Mouse (Mus musculus) lung, embryonic 15.5 days (tissue): ENCODE data around the gene Camk1. TPM values are rescaled to one million over a fixed set of nuclear protein-coding genes. Genes with fewer than 3 reads are reported as not detected.

Experiments
- ATAC-seq: fragments of 200-750 bp; cut with Nextera tagmentation; 2 replicates; pipeline ENCODE4 v1.8.0; 2017; ENCODE audit warnings: moderate number of reproducible peaks, borderline replicate concordance; ENCODE audit not compliant: low FRiP score, low TSS enrichment; ENCODE audit errors: extremely low read depth
- H3K27ac ChIP-seq: fragments of 300-500 bp; sonication (generic); 2 replicates; pipeline ENCODE4 v1.5.1; 2015; ENCODE audit warnings: moderate library complexity, mild to moderate bottlenecking, inconsistent platforms
- H3K27me3 ChIP-seq: fragments of 300-500 bp; sonication (generic); 2 replicates; pipeline ENCODE4 v1.6.1; 2015; ENCODE audit warnings: inconsistent platforms
- H3K36me3 ChIP-seq: fragments of 300-500 bp; sonication (generic); 2 replicates; pipeline ENCODE4 v1.6.1; 2015; ENCODE audit warnings: inconsistent platforms
- H3K4me1 ChIP-seq: fragments of 300-500 bp; sonication (generic); 2 replicates; pipeline ENCODE4 v1.6.1; 2015; ENCODE audit warnings: inconsistent platforms
- H3K4me2 ChIP-seq: fragments of 300-500 bp; sonication (generic); 2 replicates; pipeline ENCODE4 v1.6.1; 2015; ENCODE audit warnings: inconsistent platforms, mild to moderate bottlenecking, moderate library complexity
- H3K4me3 ChIP-seq: fragments of 300-500 bp; sonication (generic); 2 replicates; pipeline ENCODE4 v1.5.1; 2015; ENCODE audit warnings: mild to moderate bottlenecking, inconsistent platforms
- H3K9ac ChIP-seq: fragments of 300-500 bp; sonication (generic); 2 replicates; pipeline ENCODE4 v1.6.1; 2015; ENCODE audit warnings: inconsistent platforms
- H3K9me3 ChIP-seq: fragments of 300-500 bp; sonication (generic); 2 replicates; pipeline ENCODE4 v1.6.1; 2016; ENCODE audit warnings: inconsistent platforms
- WGBS: fragments of 180-500 bp; shearing (Covaris S2); methylation state at CpG from one replicate; pipeline ENCODE4 v1.1.7; 2015; 5-methylcytosine and 5-hydroxymethylcytosine counted together
- polyA plus RNA-seq: library from polyadenylated mRNA; unstranded; fragments of >200 nt; fragmentation: Nextera tagmentation; extraction: Ambion mirVana; gene quantifications from 2 replicates; pipeline ENCODE4 v1.2.1, GENCODE M21; 2015

The Camk1 gene
- polyA plus RNA-seq, 1 experiment from 2014 or later, result 115 TPM

DNA sequence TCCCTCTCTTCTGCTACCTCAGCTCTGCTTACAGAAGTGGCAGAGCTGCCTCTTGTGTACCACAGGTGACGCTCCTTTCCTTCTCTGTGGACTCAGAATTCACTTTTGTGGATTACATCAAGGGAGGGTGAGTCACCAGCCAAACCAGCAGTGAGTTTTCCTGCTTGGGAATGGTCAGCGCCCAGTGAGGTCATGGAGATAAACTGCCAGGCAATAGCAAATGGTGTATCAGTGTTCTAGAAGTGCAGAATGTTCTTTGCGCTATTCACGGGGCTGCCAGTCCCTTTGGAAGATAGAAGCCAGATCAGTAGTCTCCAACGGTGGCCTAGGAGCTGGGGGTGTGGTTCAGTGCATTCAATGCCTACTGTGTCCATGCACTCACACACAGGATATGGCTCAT, 50.8 kb downstream of the Camk1 start:
- ATAC-seq, result no peak
- Histone ChIP-seq H3K4me1 (no peaks in the 10 kb centered on the region), H3K9me3 (no peaks in the 10 kb centered on the region), H3K27ac (no peak overlapping the region), H3K36me3 (no peaks in the 10 kb centered on the region), H3K9ac (no peak overlapping the region), H3K27me3 (no peaks in the 10 kb centered on the region), H3K4me3 (no peak overlapping the region), H3K4me2 (no peak overlapping the region)
- WGBS, result 54% methylated on average over 5 of the region's 5 CpGs

DNA sequence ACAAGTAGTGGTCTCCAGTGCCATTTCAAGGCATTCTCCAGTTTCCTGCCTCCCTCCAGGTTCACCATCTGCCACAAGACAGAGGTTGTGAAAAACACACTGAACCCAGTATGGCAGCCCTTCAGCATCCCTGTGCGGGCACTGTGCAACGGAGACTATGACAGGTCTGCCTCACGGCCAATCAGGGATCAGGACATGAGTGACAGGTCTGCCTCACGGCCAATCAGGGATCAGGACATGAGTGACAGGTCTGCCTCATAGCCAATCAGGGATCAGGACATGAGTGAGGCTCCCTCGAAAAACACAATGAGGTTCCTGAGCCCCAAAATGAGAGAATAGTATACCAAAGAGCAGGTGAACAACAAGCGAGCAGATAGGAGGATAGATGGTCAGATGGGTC, 53.4 kb downstream of the Camk1 start:
- Histone ChIP-seq H3K9me3 (no peaks in the 10 kb centered on the region), H3K4me3 (no peak overlapping the region), H3K27me3 (no peaks in the 10 kb centered on the region), H3K36me3 (no peaks in the 10 kb centered on the region), H3K27ac (no peak overlapping the region), H3K4me2 (no peak overlapping the region), H3K4me1 (no peaks in the 10 kb centered on the region), H3K9ac (no peak overlapping the region)
- ATAC-seq, result no peak
- 60% methylated on average over 6 of the region's 6 CpGs for WGBS

GRCm38 (mm10) chr6:113289346-113289745, 54.4 kb downstream of the Camk1 start:
- Histone ChIP-seq H3K4me2 (no peak overlapping the region), H3K4me1 (no peaks in the 10 kb centered on the region), H3K36me3 (no peaks in the 10 kb centered on the region), H3K9me3 (no peaks in the 10 kb centered on the region), H3K27me3 (peaks cover 9% of the 10 kb centered on the region), H3K27ac (no peak overlapping the region), H3K4me3 (no peak overlapping the region), H3K9ac (no peak overlapping the region)
- ATAC-seq, result no peak
- 88% methylated on average over 15 of the region's 15 CpGs for WGBS

GRCm38 (mm10) chr6:113287236-113287635, 56.5 kb downstream of the Camk1 start:
- WGBS, result 62% methylated on average over 4 of the region's 4 CpGs
- ATAC-seq, result no peak
- Histone ChIP-seq H3K36me3 (no peaks in the 10 kb centered on the region), H3K27me3 (peaks cover 30% of the 10 kb centered on the region), H3K4me1 (peaks cover 2% of the 10 kb centered on the region), H3K4me2 (no peak overlapping the region), H3K27ac (no peak overlapping the region), H3K9ac (no peak overlapping the region), H3K9me3 (no peaks in the 10 kb centered on the region), H3K4me3 (no peak overlapping the region)

DNA sequence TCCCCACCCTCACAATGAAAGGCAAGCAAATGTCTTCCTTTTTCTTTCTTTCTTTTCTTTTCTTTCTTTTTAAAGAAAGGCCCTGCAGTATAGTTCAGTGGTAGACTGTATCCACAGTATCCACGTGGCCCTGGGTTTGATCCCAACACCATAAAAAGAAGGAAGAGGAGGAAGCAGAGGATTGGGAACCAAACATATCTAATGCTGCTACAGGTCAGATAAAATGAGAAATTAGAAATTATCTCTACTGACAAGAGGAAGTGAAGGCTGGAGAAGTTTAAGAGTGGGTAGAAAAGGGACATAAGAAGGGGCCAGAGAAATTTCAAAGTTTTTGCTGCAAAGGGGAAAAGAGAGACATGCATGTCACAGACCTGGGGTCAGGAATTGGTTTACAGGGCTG, 57.5 kb downstream of the Camk1 start:
- H3K27ac ChIP-seq, result no peak overlapping the region
- 52% methylated on average over 1 of the region's 1 CpGs for WGBS
- no peaks in the 10 kb centered on the region for H3K9me3 ChIP-seq
- H3K4me3 ChIP-seq, result no peak overlapping the region
- H3K9ac ChIP-seq, result no peak overlapping the region
- no peak overlapping the region for H3K4me2 ChIP-seq
- peaks cover 38% of the 10 kb centered on the region for H3K27me3 ChIP-seq
- H3K4me1 ChIP-seq, result peaks cover 4% of the 10 kb centered on the region
- no peak for ATAC-seq
- no peaks in the 10 kb centered on the region for H3K36me3 ChIP-seq

GRCm38 (mm10) chr6:113284931-113285330, 58.9 kb downstream of the Camk1 start:
- Histone ChIP-seq H3K4me3 (no peak overlapping the region), H3K36me3 (no peaks in the 10 kb centered on the region), H3K4me1 (peaks cover 4% of the 10 kb centered on the region), H3K27ac (no peak overlapping the region), H3K9ac (no peak overlapping the region), H3K27me3 (peaks cover 38% of the 10 kb centered on the region), H3K4me2 (no peak overlapping the region), H3K9me3 (no peaks in the 10 kb centered on the region)
- no peak for ATAC-seq
- 73% methylated on average over 3 of the region's 3 CpGs for WGBS

Other genes starting within 250 kb of the Camk1 start
- gene Lhfpl4, start 148.6 kb downstream of the Camk1 start, polyA plus RNA-seq, result 0.87 and 1.1 TPM in 2 replicates
- gene Mtmr14, start 106.1 kb downstream of the Camk1 start, polyA plus RNA-seq, result 43.8 and 46.1 TPM in 2 replicates
- 0.05 TPM in 1 of 2 replicates, not detected in the other for gene Cpne9, start 61.7 kb downstream of the Camk1 start, polyA plus RNA-seq
- gene Brpf1, start 36.8 kb downstream of the Camk1 start, polyA plus RNA-seq, result 17.0 and 18.3 TPM in 2 replicates
- 16.5 and 17.7 TPM in 2 replicates for gene Ogg1, start 17.0 kb downstream of the Camk1 start, polyA plus RNA-seq
- gene Tada3, start 33.9 kb upstream of the Camk1 start, polyA plus RNA-seq, result 53.1 and 54.6 TPM in 2 replicates
- gene Arpc4, start 34.1 kb upstream of the Camk1 start, polyA plus RNA-seq, result 399 and 412 TPM in 2 replicates
- gene Ttll3, start 45.3 kb upstream of the Camk1 start, polyA plus RNA-seq, result 3.0 and 3.9 TPM in 2 replicates
- gene Rpusd3, start 75.4 kb upstream of the Camk1 start, polyA plus RNA-seq, result 19.1 and 20.9 TPM in 2 replicates
- gene Cidec, start 91.8 kb upstream of the Camk1 start, polyA plus RNA-seq, result not detected in 2 replicates
- 77.1 and 82.8 TPM in 2 replicates for gene Jagn1, start 98.6 kb upstream of the Camk1 start, polyA plus RNA-seq
- gene Il17re, start 114.5 kb upstream of the Camk1 start, polyA plus RNA-seq, result 19.5 and 23.5 TPM in 2 replicates
- gene Il17rc, start 127.4 kb upstream of the Camk1 start, polyA plus RNA-seq, result 19.1 and 20.2 TPM in 2 replicates
- 33.1 and 36.3 TPM in 2 replicates for gene Creld1, start 139.3 kb upstream of the Camk1 start, polyA plus RNA-seq
- gene Prrt3, start 157.9 kb upstream of the Camk1 start, polyA plus RNA-seq, result 0.17 and 0.21 TPM in 2 replicates
- 101 and 103 TPM in 2 replicates for gene Emc3, start 187.7 kb upstream of the Camk1 start, polyA plus RNA-seq
- 13.3 and 14.6 TPM in 2 replicates for gene Fancd2, start 187.7 kb upstream of the Camk1 start, polyA plus RNA-seq